Mouse (Mus musculus) adrenal gland, adult (tissue): ENCODE results near the gene Ubac2.
A peak's percentile ranks its signal among the peaks of the same experiment; 100 is the strongest.

Source experiments
- DNase-seq, 2 experiments: peaks; one replicate each; pipeline ENCODE4 v3.0.0; 2022 to 2023; ENCODE audit warnings: low spot score in 1 of 2; ENCODE audit not compliant: inconsistent age in 2 of 2

The Ubac2 gene

GRCm38 (mm10) chr14:121963942-121964335 is 85.5 kb downstream of the Ubac2 start:
- no peak for DNase-seq

GRCm38 (mm10) chr14:121964990-121965389 is 86.6 kb downstream of the Ubac2 start, which contains the start of gene Gpr183:
Gene Gpr183, minus strand, starts transcription at chr14:121965195.
- no peak for DNase-seq

- DNase-seq: no peak
Observed at GRCm38 (mm10) chr14:121965461-121965860, 87.0 kb downstream of the Ubac2 start.

- no peak for DNase-seq
Observed at GRCm38 (mm10) chr14:121967095-121967494, 88.7 kb downstream of the Ubac2 start.

- DNase-seq: no peak
Observed at GRCm38 (mm10) chr14:121970402-121970801, 92.0 kb downstream of the Ubac2 start.

GRCm38 (mm10) chr14:121973114-121973513 is 94.7 kb downstream of the Ubac2 start:
- DNase-seq: no peak

GRCm38 (mm10) chr14:121981531-121981930 is 103.1 kb downstream of the Ubac2 start:
- DNase-seq: no peak

- no peak for DNase-seq
Observed at GRCm38 (mm10) chr14:121983009-121983933, 104.9 kb downstream of the Ubac2 start.

- no peak for DNase-seq
Observed at GRCm38 (mm10) chr14:121985477-121985876, 107.1 kb downstream of the Ubac2 start.

GRCm38 (mm10) chr14:121986028-121986427 is 107.6 kb downstream of the Ubac2 start:
- DNase-seq: no peak

- peak in 1 of 2 experiments; percentile 53 for DNase-seq
Observed at GRCm38 (mm10) chr14:121987287-121987686, 108.9 kb downstream of the Ubac2 start.

GRCm38 (mm10) chr14:121987691-121988090 is 109.3 kb downstream of the Ubac2 start:
- no peak for DNase-seq

- no peak for DNase-seq
Observed at GRCm38 (mm10) chr14:121989331-121989730, 110.9 kb downstream of the Ubac2 start.

GRCm38 (mm10) chr14:121989869-121990268 is 111.4 kb downstream of the Ubac2 start:
- DNase-seq: no peak

GRCm38 (mm10) chr14:121990897-121991296 is 112.5 kb downstream of the Ubac2 start:
- DNase-seq: no peak

GRCm38 (mm10) chr14:121991921-121992320 is 113.5 kb downstream of the Ubac2 start:
- no peak for DNase-seq

GRCm38 (mm10) chr14:121992395-121993280 is 114.2 kb downstream of the Ubac2 start:
- DNase-seq: no peak

- DNase-seq: no peak
Observed at GRCm38 (mm10) chr14:121993616-121994015, 115.2 kb downstream of the Ubac2 start.

- no peak for DNase-seq
Observed at GRCm38 (mm10) chr14:121994171-121994700, 115.8 kb downstream of the Ubac2 start.

GRCm38 (mm10) chr14:121994846-121995556 is 116.6 kb downstream of the Ubac2 start:
- no peak for DNase-seq

GRCm38 (mm10) chr14:121995557-121995870 is 117.1 kb downstream of the Ubac2 start:
- no peak for DNase-seq
